Mouse (Mus musculus) liver, embryonic 14.5 days (tissue): ENCODE measurements at regions not wholly inside any gene's neighbourhood (a gene's known extent, or its start where the extent isn't known, plus 50 kb on each side); places are given as distances from the start of the nearest gene placed in this dataset.

Experiments
- ATAC-seq: fragments of 200-750 bp; cut with Nextera tagmentation; 2 replicates; pipeline ENCODE4 v1.8.0; 2017; ENCODE audit warnings: moderate number of reproducible peaks, mild to moderate bottlenecking, moderate library complexity; ENCODE audit not compliant: insufficient read depth
- DNase-seq, 3 experiments: peaks; one replicate each; pipeline ENCODE4 v3.0.0-alpha.2; 2012 to 2013; ENCODE audit warnings: low read depth in 3 of 3, low spot score in 3 of 3
- H3K27ac ChIP-seq: fragments of 300-500 bp; sonication (generic); 2 replicates; pipeline ENCODE4 v1.5.1; 2014; ENCODE audit warnings: moderate library complexity, mild to moderate bottlenecking, control low read depth, inconsistent platforms
- H3K27me3 ChIP-seq: fragments of 300-500 bp; sonication (generic); 2 replicates; pipeline ENCODE4 v1.6.1; 2014; ENCODE audit warnings: mild to moderate bottlenecking, low read length, moderate library complexity; ENCODE audit not compliant: control insufficient read depth, insufficient read depth
- H3K36me3 ChIP-seq: fragments of 300-500 bp; sonication (generic); replicated peaks from 2 replicates; pipeline ENCODE4 v1.6.1; 2014; ENCODE audit warnings: low read depth; ENCODE audit not compliant: control insufficient read depth, insufficient read depth
- H3K4me1 ChIP-seq, 2 experiments: fragments of 200-500 bp in 1 of 2; fragments of 300-500 bp in 1 of 2; sonication (generic) in 1 of 2; replicated peaks; 2 replicates each; pipeline ENCODE4 v1.6.1; 2012 to 2014; ENCODE audit warnings: antibody characterized with exemption in 1 of 2, inconsistent platforms in 1 of 2, low read length in 1 of 2; ENCODE audit not compliant: control insufficient read depth in 2 of 2, insufficient read depth in 2 of 2
- H3K4me2 ChIP-seq: fragments of 300-500 bp; sonication (generic); 2 replicates; pipeline ENCODE4 v1.6.1; 2014; ENCODE audit warnings: low read depth, mild to moderate bottlenecking, control low read depth, moderate library complexity
- H3K4me3 ChIP-seq, 2 experiments: fragments of 200-500 bp in 1 of 2; fragments of 300-500 bp in 1 of 2; sonication (generic) in 1 of 2; 2 replicates each; pipeline ENCODE4 v1.5.1; 2012 to 2014; ENCODE audit warnings: low read depth in 2 of 2, low read length in 2 of 2, mild to moderate bottlenecking in 2 of 2, control low read depth in 1 of 2, inconsistent platforms in 1 of 2, moderate library complexity in 1 of 2; ENCODE audit not compliant: insufficient read depth in 1 of 2
- H3K9ac ChIP-seq: fragments of 300-500 bp; sonication (generic); replicated peaks from 2 replicates; pipeline ENCODE4 v1.6.1; 2014; ENCODE audit warnings: mild to moderate bottlenecking, control low read depth, moderate library complexity
- H3K9me3 ChIP-seq: fragments of 300-500 bp; sonication (generic); 2 replicates; pipeline ENCODE4 v1.6.1; 2016; ENCODE audit warnings: low read length, mixed read lengths; ENCODE audit not compliant: control insufficient read depth
- CTCF ChIP-seq: IDR thresholded peaks from 2 replicates; pipeline ENCODE4 v1.5.1; 2016; ENCODE audit warnings: antibody characterized with exemption, low read depth, control low read depth
- EP300 ChIP-seq: IDR thresholded peaks from 2 replicates; pipeline ENCODE4 v1.6.1; 2016; ENCODE audit warnings: antibody characterized with exemption, low read depth
- WGBS: fragments of 180-500 bp; shearing (Covaris S2); extraction: QIAGEN DNeasy Blood & Tissue Kit; methylation state at CpG from one replicate; pipeline ENCODE4 v1.1.7; 2014; ENCODE audit not compliant: insufficient replicate concordance; 5-methylcytosine and 5-hydroxymethylcytosine counted together

GRCm38 (mm10) chr5:60049053-60049452 is 1759.6 kb upstream of the G6pd2 start:
- 68% methylated on average over 3 of the region's 3 CpGs for WGBS
- no peak overlapping the region for H3K4me3 ChIP-seq

DNA sequence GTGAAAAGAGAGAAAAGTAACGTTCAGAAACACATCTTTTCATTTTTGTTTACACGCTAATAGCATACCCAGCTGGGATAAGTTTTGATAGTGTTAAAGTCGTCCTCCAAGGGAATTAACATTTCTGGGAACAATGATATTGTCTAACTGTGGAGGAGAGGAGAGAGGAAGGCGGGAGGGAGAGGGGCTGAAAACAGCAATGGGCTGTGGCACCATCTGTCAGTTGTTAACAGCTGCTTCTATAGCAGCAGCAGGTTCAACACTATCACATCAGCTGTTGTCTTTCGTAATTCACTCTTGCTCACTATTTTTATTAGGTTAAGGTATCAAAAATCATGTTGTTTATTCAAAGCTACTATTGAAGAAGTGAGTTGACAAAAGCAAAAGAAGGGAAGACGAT is 1747.4 kb upstream of the G6pd2 start:
- no peaks in the 10 kb centered on the region for H3K36me3 ChIP-seq
- 47% methylated on average over 6 of the region's 6 CpGs for WGBS
- ATAC-seq (no peak), DNase-seq (no peak)
- no peak overlapping the region for H3K4me2 ChIP-seq
- H3K9me3 ChIP-seq, result no peaks in the 10 kb centered on the region
- H3K4me1 ChIP-seq, result no peaks in the 10 kb centered on the region
- no peak overlapping the region for H3K4me3 ChIP-seq
- H3K27ac ChIP-seq, result no peak overlapping the region
- TF ChIP-seq CTCF, result no peak
- TF ChIP-seq EP300, result no peak
- H3K27me3 ChIP-seq, result no peaks in the 10 kb centered on the region
- H3K9ac ChIP-seq, result no peak overlapping the region

More at GRCm38 (mm10) chr5:60049053-60049452, 1759.6 kb upstream of the G6pd2 start:
- H3K9ac ChIP-seq, result no peak overlapping the region
- H3K27me3 ChIP-seq, result no peaks in the 10 kb centered on the region
- H3K9me3 ChIP-seq, result no peaks in the 10 kb centered on the region
- DNase-seq (no peak), ATAC-seq (no peak)
- H3K36me3 ChIP-seq, result no peaks in the 10 kb centered on the region
- no peaks in the 10 kb centered on the region for H3K4me1 ChIP-seq
- no peak overlapping the region for H3K27ac ChIP-seq
- no peak for TF ChIP-seq CTCF
- TF ChIP-seq EP300, result no peak
- no peak overlapping the region for H3K4me2 ChIP-seq
